Mouse (Mus musculus): Measurements from ENCODE around the gene Tnfrsf25.

The Tnfrsf25 gene

DNA sequence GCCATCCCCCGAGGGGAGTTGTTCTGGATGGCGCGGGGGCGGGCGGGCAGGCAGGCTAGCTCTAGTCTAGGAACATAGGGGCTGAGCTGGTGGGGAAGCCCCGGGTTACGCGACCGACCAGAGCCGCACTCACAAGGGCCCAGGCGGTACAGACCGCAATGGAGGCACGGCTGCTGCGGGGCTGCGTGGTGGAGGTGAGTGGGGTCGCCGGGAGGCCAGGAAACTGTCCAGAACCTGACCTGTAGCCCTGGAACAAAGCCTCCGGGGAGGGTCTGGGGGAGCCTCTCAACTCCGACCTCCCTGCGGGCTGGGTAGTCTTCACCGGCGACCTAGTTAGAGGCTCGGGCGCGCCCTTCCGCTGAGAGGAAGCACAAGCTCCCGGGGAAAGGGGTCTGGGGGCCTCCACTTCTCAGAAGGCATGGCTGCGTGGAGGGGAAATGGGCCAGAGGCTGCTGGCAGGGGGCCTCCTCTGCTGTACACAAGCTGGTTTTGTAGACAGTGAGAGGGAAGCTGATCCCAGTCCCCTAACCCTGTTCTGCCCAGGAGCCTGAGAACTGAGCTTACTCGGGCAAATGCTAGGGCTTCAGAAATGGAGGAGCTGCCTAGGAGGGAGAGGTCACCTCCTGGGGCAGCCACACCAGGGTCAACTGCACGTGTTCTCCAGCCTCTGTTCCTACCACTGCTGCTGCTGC lies at the start of gene Tnfrsf25:
TSS of gene Tnfrsf25 (plus strand) at position 14 of the 692 bp plus-strand sequence.
- in situ Hi-C loops (cut with MboI; ENCODE audit: low pct_unique_long_range_greater_than_20kb in 1 of 2, low sequenced_read_pairs in 2 of 2, unreplicated experiment in 1 of 2): no loop called here

DNA sequence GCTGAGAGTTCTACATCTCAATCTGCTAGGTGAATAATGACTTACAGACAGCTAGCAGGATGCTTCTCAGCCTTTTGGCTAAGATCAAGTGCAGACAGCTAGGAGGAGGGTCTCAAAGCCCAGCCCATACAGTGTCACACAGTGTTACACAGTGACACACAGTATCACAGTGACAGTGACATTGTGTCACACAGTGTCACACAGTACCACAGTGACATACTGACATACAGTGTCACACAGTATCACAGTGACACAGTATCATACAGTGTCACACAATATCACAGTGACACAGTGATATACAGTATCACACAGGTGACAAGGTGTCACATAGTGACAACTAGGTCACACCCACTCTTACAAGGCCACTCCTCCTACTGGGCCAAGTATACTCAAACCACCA lies 48.5 kb upstream of the Tnfrsf25 start:
- in situ Hi-C loops (cut with MboI; ENCODE audit: low pct_unique_long_range_greater_than_20kb in 1 of 2, low sequenced_read_pairs in 2 of 2, unreplicated experiment in 1 of 2): no loop called here

GRCm38 (mm10) chr4:152068166-152068724 lies 47.5 kb upstream of the Tnfrsf25 start:
- in situ Hi-C loops (cut with MboI; ENCODE audit: low pct_unique_long_range_greater_than_20kb in 1 of 2, low sequenced_read_pairs in 2 of 2, unreplicated experiment in 1 of 2): no loop called here

GRCm38 (mm10) chr4:152069245-152069644 lies 46.5 kb upstream of the Tnfrsf25 start:
- in situ Hi-C loops (cut with MboI; ENCODE audit: low pct_unique_long_range_greater_than_20kb in 1 of 2, low sequenced_read_pairs in 2 of 2, unreplicated experiment in 1 of 2): no loop called here

DNA sequence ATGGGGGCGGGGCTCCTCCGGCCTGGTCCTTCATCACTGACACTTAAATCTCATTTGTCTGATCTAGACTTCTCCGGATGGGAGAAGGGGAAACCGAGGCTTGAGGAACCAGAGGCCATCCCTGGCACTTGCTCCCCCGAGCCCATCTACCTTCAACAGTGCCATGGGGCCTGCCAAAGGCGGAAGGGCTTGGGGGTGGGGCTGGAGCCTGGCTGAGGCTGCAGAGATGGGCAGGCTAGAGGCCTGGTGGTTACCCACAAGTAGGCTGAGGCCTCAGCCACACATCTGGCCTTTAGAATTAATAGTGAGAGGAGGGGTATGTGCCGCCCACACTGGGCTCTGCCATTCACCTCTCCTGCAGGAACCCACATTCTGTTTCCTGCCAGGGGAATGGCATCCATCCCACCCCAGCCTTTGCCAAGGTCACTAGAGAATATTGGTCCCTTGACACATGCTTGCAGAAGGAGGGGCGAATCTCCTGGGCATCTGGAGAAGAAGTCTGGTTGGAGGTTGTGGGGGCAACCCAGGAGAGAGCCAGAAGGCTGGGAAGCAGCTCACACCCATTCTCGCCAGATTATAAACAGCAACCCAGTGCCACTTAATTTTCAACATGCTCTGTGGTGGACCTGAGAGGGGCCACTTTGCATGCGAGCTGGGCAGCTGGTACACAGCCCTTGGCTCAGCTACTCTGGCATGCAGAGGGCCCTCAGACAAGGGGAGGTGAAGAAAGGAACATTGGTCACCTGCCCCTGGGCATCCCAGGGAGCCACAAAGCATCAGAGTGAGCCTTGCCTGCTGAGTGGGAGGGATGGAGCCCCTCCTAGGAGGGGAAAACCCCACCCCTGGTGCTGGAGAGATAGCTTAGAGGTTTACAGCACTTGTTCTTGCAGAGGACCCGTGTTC lies 45.0 kb upstream of the Tnfrsf25 start:
- in situ Hi-C loops (cut with MboI; ENCODE audit: low pct_unique_long_range_greater_than_20kb in 1 of 2, low sequenced_read_pairs in 2 of 2, unreplicated experiment in 1 of 2): no loop called here

DNA sequence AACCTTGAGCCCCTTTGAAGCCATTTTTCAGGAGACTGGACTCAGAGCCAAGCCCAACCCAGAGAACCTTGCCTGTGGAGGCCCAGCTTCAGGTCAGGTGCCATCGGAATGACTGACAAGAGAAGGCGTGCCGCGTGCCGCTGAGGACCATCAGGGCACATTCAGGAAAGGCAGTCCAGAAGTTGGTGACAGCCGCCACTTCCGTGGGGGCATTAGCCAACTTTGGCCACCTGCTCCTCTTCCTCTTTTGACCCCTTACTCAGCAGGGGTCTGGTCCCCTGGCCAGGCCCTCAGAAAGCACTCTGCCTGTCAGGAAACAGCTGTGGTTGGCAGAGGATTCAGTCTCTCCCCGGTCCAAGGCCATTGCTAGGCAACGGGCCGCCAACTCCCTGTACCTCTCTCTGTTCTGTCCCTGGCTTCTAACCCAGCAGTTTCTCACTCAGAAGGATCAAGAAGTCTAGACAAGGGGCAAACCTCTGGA lies 43.6 kb upstream of the Tnfrsf25 start, which contains the start of gene Plekhg5:
TSS of gene Plekhg5 (plus strand) at position 378 of the 481 bp plus-strand sequence.
- in situ Hi-C loops (cut with MboI; ENCODE audit: low pct_unique_long_range_greater_than_20kb in 1 of 2, low sequenced_read_pairs in 2 of 2, unreplicated experiment in 1 of 2): no loop called here

DNA sequence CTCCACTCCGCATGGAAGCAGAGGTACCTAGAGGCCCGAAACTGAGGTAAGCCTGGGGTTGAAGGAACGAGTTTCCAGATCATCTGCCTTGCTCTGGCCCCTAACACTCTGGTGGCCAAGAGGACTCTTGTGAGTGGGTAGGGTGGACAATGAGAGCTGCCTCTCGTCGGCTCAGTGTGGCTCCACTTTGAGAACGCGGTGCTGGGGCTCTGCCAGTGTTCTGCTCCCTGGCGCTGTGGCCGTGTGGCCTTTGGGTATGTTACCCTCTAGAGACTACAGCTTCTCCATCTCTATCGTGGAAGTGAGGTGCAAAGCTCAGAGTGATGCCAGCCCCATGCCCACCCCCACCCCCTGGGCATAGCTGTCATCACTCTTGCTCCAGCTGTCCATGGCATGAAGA lies 43.1 kb upstream of the Tnfrsf25 start:
- in situ Hi-C loops (cut with MboI; ENCODE audit: low pct_unique_long_range_greater_than_20kb in 1 of 2, low sequenced_read_pairs in 2 of 2, unreplicated experiment in 1 of 2): no loop called here

DNA sequence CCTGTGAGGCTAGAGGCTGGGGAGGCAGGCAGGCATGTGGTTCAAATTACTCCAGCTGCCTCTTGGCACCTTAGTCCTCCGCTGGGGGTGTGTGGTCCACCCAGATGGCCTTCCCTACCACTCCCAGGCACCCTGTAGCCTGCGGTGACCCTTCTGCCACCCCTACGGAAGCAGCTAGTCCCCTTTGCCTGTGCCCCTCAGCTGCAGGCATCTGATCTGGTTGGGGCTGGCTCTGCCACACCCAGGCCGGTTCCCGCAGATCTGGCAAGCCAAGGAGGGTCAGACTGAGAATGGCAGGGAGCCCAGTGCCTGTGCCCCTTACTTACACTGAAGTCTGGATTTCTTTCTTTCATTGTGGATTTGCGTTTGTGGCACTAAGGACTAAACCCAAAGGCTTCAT lies 42.0 kb upstream of the Tnfrsf25 start:
- in situ Hi-C loops (cut with MboI; ENCODE audit: low pct_unique_long_range_greater_than_20kb in 1 of 2, low sequenced_read_pairs in 2 of 2, unreplicated experiment in 1 of 2): no loop called here

DNA sequence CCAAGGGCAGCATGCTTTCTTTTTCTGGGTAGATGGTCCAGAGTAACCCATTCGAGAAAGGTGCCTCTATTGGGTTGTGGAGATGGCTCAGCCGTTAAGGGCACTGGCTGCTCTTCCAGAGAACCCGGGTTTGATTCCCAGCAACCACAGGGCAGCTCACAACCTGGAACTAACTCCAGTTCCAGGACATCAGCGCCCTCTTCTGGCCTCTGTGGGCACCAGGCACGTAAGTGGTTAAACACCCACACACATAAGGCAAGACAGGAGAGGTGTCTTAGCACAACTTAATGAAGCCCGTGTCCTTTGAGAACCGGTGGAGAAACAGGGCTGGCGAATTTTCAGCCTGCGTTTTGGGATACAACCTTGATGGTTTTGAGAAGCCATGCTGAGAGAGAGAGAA lies 41.2 kb upstream of the Tnfrsf25 start:
- in situ Hi-C loops (cut with MboI; ENCODE audit: low pct_unique_long_range_greater_than_20kb in 1 of 2, low sequenced_read_pairs in 2 of 2, unreplicated experiment in 1 of 2): no loop called here

GRCm38 (mm10) chr4:152077191-152077590 lies 38.5 kb upstream of the Tnfrsf25 start:
- in situ Hi-C loops (cut with MboI; ENCODE audit: low pct_unique_long_range_greater_than_20kb in 1 of 2, low sequenced_read_pairs in 2 of 2, unreplicated experiment in 1 of 2): no loop called here

GRCm38 (mm10) chr4:152078105-152078530 lies 37.6 kb upstream of the Tnfrsf25 start:
- in situ Hi-C loops (cut with MboI; ENCODE audit: low pct_unique_long_range_greater_than_20kb in 1 of 2, low sequenced_read_pairs in 2 of 2, unreplicated experiment in 1 of 2): no loop called here

DNA sequence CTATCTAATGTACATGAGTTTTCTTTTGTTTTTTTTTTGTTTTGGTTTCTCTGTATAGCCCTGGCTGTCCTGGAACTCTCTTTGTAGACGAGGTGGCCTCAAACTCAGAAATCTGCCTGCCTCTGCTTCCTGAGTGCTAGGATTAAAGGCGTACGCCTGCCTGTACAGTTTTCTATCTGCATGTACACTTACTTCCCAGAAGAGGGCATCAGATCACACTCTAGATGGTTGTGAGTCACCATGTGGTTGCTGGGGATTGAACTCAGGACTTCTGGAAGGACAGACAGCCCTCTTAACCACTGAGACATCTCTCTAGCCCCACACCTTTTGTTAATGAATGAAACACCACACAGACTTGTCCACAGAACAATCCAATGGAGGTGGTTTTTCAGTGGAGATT lies 36.5 kb upstream of the Tnfrsf25 start:
- in situ Hi-C loops (cut with MboI; ENCODE audit: low pct_unique_long_range_greater_than_20kb in 1 of 2, low sequenced_read_pairs in 2 of 2, unreplicated experiment in 1 of 2): no loop called here

- in situ Hi-C loops (cut with MboI; ENCODE audit: low pct_unique_long_range_greater_than_20kb in 1 of 2, low sequenced_read_pairs in 2 of 2, unreplicated experiment in 1 of 2): no loop called here
Observed at GRCm38 (mm10) chr4:152079931-152080330, 35.8 kb upstream of the Tnfrsf25 start.

DNA sequence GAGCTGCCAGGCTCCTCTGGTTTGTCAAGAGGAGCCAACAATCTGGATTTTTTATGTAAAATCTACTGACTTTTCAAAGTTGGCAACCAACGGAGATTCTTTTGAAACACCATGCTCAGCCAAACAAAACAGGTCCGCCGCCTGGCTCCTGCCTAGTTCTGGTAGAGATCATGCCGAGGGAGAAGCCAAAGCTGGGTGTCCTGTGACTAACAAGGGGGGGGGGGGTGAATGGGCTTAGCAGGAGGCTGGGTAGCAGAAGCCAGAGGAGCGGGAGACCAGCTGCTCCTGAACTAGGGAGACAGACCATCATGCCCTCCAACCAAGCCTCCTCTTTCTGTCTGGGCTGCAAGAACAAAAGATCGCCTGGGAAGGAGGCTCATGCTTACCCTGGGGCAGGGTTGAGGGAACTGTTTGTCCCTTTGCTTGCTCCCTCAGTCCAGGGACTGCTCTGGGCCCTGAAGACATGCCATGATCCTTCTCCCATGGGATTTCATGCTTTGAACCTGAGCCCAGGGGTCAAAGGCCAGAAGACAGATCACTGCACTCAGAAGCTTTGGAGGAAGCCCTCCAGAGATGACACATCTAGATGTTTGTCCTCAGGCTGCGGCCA lies 32.0 kb upstream of the Tnfrsf25 start:
- in situ Hi-C loops (cut with MboI; ENCODE audit: low pct_unique_long_range_greater_than_20kb in 1 of 2, low sequenced_read_pairs in 2 of 2, unreplicated experiment in 1 of 2): no loop called here

- in situ Hi-C loops (cut with MboI; ENCODE audit: low pct_unique_long_range_greater_than_20kb in 1 of 2, low sequenced_read_pairs in 2 of 2, unreplicated experiment in 1 of 2): no loop called here
Observed at GRCm38 (mm10) chr4:152084616-152085015, 31.1 kb upstream of the Tnfrsf25 start.

- in situ Hi-C loops (cut with MboI; ENCODE audit: low pct_unique_long_range_greater_than_20kb in 1 of 2, low sequenced_read_pairs in 2 of 2, unreplicated experiment in 1 of 2): no loop called here
Observed at GRCm38 (mm10) chr4:152086505-152087210, 29.1 kb upstream of the Tnfrsf25 start.

GRCm38 (mm10) chr4:152087211-152088081 lies 28.3 kb upstream of the Tnfrsf25 start:
- in situ Hi-C loops (cut with MboI; ENCODE audit: low pct_unique_long_range_greater_than_20kb in 1 of 2, low sequenced_read_pairs in 2 of 2, unreplicated experiment in 1 of 2): no loop called here

Measured in mouse embryonic stem cell (cell line).